Mouse (Mus musculus) midbrain, embryonic 12.5 days (tissue): ENCODE measurements around the gene Thsd1. TPM values are rescaled to one million over a fixed set of nuclear protein-coding genes. Genes with fewer than 3 reads are reported as not detected.
A peak's percentile ranks its signal among the peaks of the same experiment; 100 is the strongest.

ENCODE experiments used
- ATAC-seq: fragments of 200-750 bp; cut with Nextera tagmentation; 2 replicates; pipeline ENCODE4 v1.8.0; 2017; ENCODE audit warnings: low read depth, moderate TSS enrichment, moderate library complexity; ENCODE audit not compliant: low FRiP score
- H3K27ac ChIP-seq: fragments of 300-500 bp; sonication (generic); replicated peaks from 2 replicates; pipeline ENCODE4 v1.5.1; 2016; ENCODE audit warnings: mild to moderate bottlenecking
- H3K27me3 ChIP-seq: fragments of 300-500 bp; sonication (generic); 2 replicates; pipeline ENCODE4 v1.6.1; 2016; ENCODE audit warnings: mild to moderate bottlenecking
- H3K36me3 ChIP-seq: fragments of 300-500 bp; sonication (generic); 2 replicates; pipeline ENCODE4 v1.6.1; 2016
- H3K4me1 ChIP-seq: fragments of 300-500 bp; sonication (generic); 2 replicates; pipeline ENCODE4 v1.6.1; 2016
- H3K4me2 ChIP-seq: fragments of 300-500 bp; sonication (generic); replicated peaks from 2 replicates; pipeline ENCODE4 v1.6.1; 2016; ENCODE audit warnings: mild to moderate bottlenecking, moderate library complexity
- H3K4me3 ChIP-seq: fragments of 300-500 bp; sonication (generic); 2 replicates; pipeline ENCODE4 v1.5.1; 2016; ENCODE audit warnings: mild to moderate bottlenecking
- H3K9ac ChIP-seq: fragments of 300-500 bp; sonication (generic); replicated peaks from 2 replicates; pipeline ENCODE4 v1.6.1; 2016; ENCODE audit warnings: mild to moderate bottlenecking, moderate library complexity
- H3K9me3 ChIP-seq: fragments of 300-500 bp; sonication (generic); 2 replicates; pipeline ENCODE4 v1.6.1; 2016; ENCODE audit warnings: mild to moderate bottlenecking
- WGBS: fragments of 180-500 bp; shearing (Covaris S2); methylation state at CpG from one replicate; pipeline ENCODE4 v1.1.7; 2016; 5-methylcytosine and 5-hydroxymethylcytosine counted together
- polyA plus RNA-seq: library from polyadenylated mRNA; unstranded; fragments of >200 nt; fragmentation: Nextera tagmentation; extraction: Ambion mirVana; gene quantifications from 2 replicates; pipeline ENCODE4 v1.2.1, GENCODE M21; 2016

Thsd1 gene
- polyA plus RNA-seq, 1 experiment from 2014 or later: 9.2 TPM

DNA sequence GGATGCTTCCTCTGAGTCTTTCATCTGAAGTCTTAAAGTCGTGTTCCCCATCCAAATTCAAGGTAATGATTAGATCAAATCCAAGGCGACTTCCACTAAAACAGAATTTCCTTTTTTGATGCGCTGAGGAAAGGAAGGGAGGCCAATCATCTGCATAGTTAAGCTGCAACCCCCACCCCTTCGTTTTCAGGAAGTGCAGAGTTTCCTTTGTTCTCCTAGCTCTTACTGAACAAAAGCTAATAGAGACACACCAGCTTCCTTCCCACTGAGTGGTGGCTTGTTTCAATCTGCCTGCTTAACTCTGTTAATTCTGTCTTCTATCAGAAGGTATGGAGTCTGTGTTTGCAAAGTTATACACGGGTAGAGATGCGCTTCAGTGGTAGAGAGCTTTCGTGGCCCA is 1.5 kb downstream of the Thsd1 start:
- WGBS: 35% methylated on average over 7 of the region's 7 CpGs
- Histone ChIP-seq H3K4me2 (peak overlapping the region; percentile 9; the same call in 1 of the 2 replicates), H3K4me1 (peaks cover 13% of the 10 kb centered on the region), H3K9me3 (no peaks in the 10 kb centered on the region), H3K9ac (no peak overlapping the region), H3K27me3 (peaks cover 29% of the 10 kb centered on the region), H3K4me3 (no peak overlapping the region), H3K27ac (no peak overlapping the region), H3K36me3 (peaks cover 2% of the 10 kb centered on the region; the same call in 1 of the 2 replicates)
- ATAC-seq: no peak

DNA sequence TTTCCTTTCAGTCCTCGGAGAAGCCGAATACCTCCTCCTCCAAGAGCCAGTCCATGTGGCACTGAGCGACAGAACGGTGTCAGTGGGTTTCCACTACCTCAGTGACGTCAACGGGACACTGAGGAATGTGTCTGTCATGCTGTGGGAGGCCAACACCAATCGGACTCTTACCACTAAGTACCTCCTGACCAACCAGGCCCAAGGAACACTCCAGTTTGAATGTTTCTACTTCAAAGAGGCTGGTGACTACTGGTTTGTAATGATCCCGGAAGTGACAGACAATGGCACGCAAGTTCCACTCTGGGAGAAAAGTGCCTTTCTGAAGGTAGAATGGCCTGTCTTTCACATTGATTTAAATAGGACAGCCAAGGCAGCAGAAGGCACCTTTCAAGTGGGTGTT is 15.9 kb downstream of the Thsd1 start:
- Histone ChIP-seq H3K4me1 (no peaks in the 10 kb centered on the region), H3K27me3 (no peaks in the 10 kb centered on the region), H3K9ac (no peak overlapping the region), H3K4me3 (no peak overlapping the region), H3K27ac (no peak overlapping the region), H3K4me2 (no peak overlapping the region), H3K9me3 (no peaks in the 10 kb centered on the region), H3K36me3 (no peaks in the 10 kb centered on the region)
- WGBS: 88% methylated on average over 9 of the region's 9 CpGs
- ATAC-seq: no peak

DNA sequence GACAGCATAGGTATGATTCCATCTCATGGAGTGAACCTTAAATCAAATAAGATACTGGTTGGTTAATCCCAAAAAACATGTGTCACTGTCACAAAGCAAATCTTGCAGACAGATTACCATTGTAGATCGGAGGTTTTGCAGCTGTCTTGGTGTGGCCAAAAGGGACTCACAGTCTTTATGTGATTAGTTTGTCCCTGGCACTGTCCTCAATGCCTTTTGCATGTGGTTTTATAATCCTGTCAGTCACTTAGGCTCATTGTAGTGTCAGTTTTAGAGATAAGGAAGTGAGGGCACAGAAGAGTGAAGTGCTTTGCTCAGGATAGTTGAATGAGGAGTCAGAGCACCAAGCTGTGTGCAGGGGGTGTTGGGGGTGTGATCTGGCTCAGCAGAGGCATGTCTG is 18.6 kb downstream of the Thsd1 start:
- H3K27me3 ChIP-seq: no peaks in the 10 kb centered on the region
- no peak overlapping the region for H3K27ac ChIP-seq
- ATAC-seq: no peak
- no peak overlapping the region for H3K4me3 ChIP-seq
- no peaks in the 10 kb centered on the region for H3K4me1 ChIP-seq
- 79% methylated on average over 1 of the region's 1 CpGs for WGBS
- H3K36me3 ChIP-seq: no peaks in the 10 kb centered on the region
- H3K9ac ChIP-seq: no peak overlapping the region
- H3K4me2 ChIP-seq: no peak overlapping the region
- H3K9me3 ChIP-seq: no peaks in the 10 kb centered on the region

DNA sequence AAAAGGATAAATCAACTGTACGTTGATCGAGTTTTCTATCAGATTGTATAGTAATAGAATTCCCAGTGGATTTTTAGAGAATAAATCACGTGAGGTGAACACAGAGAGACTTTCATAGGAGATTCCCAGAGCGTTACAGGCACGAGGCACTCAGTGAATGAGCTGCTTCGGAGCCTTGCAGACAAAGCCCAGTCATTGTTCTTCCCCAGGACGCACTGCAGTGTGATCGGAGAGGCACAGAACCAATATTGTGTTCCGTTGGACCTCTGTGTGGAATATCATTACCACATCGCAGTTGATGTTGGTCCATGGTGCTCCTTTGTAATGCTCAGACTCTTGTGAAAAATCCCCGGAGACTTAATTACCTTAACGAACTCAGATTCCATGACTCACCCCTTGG is 20.8 kb downstream of the Thsd1 start:
- no peak overlapping the region for H3K9ac ChIP-seq
- H3K9me3 ChIP-seq: no peaks in the 10 kb centered on the region
- WGBS: 78% methylated on average over 12 of the region's 12 CpGs
- no peak overlapping the region for H3K4me2 ChIP-seq
- no peak overlapping the region for H3K27ac ChIP-seq
- no peaks in the 10 kb centered on the region for H3K4me1 ChIP-seq
- no peak for ATAC-seq
- H3K27me3 ChIP-seq: no peaks in the 10 kb centered on the region
- H3K36me3 ChIP-seq: no peaks in the 10 kb centered on the region
- H3K4me3 ChIP-seq: no peak overlapping the region

- no peak for ATAC-seq
- 89% methylated on average over 9 of the region's 9 CpGs for WGBS
Observed at GRCm38 (mm10) chr8:22249080-22249479, 22.0 kb downstream of the Thsd1 start.

GRCm38 (mm10) chr8:22258946-22259450 is 31.9 kb downstream of the Thsd1 start:
- 87% methylated on average over 18 of the region's 18 CpGs for WGBS
- Histone ChIP-seq H3K4me3 (no peak overlapping the region), H3K4me2 (no peak overlapping the region), H3K9ac (no peak overlapping the region), H3K9me3 (0 out of 2 replicates have a peak, but pooled peaks cover 4% of the 10 kb centered on the region), H3K27me3 (no peaks in the 10 kb centered on the region; the same call in 1 of the 2 replicates), H3K27ac (no peak overlapping the region), H3K4me1 (no peaks in the 10 kb centered on the region), H3K36me3 (no peaks in the 10 kb centered on the region)
- no peak for ATAC-seq

More at GRCm38 (mm10) chr8:22249080-22249479, 22.0 kb downstream of the Thsd1 start:
- Histone ChIP-seq H3K4me3 (no peak overlapping the region), H3K9me3 (no peaks in the 10 kb centered on the region), H3K36me3 (no peaks in the 10 kb centered on the region), H3K9ac (no peak overlapping the region), H3K27me3 (no peaks in the 10 kb centered on the region), H3K27ac (no peak overlapping the region), H3K4me1 (no peaks in the 10 kb centered on the region), H3K4me2 (no peak overlapping the region)

DNA sequence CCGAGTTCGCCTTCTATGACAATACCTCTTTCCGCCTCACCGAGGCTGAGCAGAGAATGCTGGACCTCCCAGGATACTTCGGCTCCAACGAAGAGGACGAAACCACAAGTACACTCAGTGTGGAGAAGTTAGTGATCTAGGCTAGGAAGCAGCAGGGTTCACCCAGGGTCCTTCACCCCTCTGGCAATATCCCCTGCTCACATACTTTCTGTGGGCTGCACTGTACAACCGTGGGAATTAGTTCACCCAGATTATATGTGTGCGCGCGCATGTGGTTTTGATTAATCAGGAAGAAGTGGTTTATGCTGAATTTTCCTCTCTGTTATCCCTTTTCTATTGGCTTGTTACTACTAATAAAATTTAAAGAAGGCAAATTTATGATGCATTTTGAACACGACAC is 32.4 kb downstream of the Thsd1 start:
- Histone ChIP-seq H3K4me3 (no peak overlapping the region), H3K4me2 (no peak overlapping the region), H3K9me3 (0 out of 2 replicates have a peak, but pooled peaks cover 4% of the 10 kb centered on the region), H3K27me3 (no peaks in the 10 kb centered on the region; the same call in 1 of the 2 replicates), H3K9ac (no peak overlapping the region), H3K27ac (no peak overlapping the region), H3K36me3 (no peaks in the 10 kb centered on the region), H3K4me1 (no peaks in the 10 kb centered on the region)
- no peak for ATAC-seq
- WGBS: 65% methylated on average over 12 of the region's 12 CpGs

DNA sequence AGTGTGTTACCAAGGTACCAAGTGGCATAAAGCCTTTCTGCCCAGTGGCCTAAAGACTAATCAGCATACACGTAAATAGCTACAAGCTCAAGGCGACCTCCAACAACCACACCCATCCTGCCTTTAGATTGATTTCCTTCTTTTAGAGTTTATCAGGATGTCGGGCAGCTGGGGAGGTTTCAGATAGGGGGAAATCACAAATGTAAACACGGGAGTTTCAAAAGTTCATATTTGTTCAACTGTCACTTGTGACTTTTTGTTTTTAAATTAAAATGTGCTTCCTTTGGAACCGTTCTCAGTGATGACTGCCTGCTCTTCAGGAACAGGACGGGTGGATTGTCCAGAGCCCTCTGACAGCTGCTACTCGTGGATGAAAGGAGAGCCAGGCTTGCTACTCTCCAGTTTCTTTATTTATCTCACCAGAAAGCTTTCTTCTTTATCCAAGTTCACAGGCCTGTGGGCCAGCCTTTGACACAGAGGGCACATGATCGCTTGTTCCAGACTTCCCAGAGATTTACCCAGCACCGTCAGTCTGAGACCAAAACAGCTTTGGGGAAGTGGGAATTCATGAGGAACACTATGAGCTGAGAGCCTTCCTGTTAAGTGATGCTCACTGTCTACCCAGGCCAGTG is 33.1 kb downstream of the Thsd1 start:
- Histone ChIP-seq H3K9ac (no peak overlapping the region), H3K27me3 (no peaks in the 10 kb centered on the region; the same call in 1 of the 2 replicates), H3K27ac (no peak overlapping the region), H3K36me3 (no peaks in the 10 kb centered on the region), H3K4me3 (no peak overlapping the region), H3K9me3 (0 out of 2 replicates have a peak, but pooled peaks cover 4% of the 10 kb centered on the region), H3K4me2 (no peak overlapping the region), H3K4me1 (no peaks in the 10 kb centered on the region)
- WGBS: 52% methylated on average over 9 of the region's 9 CpGs
- ATAC-seq: no peak

GRCm38 (mm10) chr8:22262267-22262666 is 35.2 kb downstream of the Thsd1 start:
- no peak overlapping the region for H3K4me3 ChIP-seq
- no peak overlapping the region for H3K4me2 ChIP-seq
- WGBS: 86% methylated on average over 3 of the region's 3 CpGs
- 0 out of 2 replicates have a peak, but pooled peaks cover 4% of the 10 kb centered on the region for H3K9me3 ChIP-seq
- H3K27me3 ChIP-seq: no peaks in the 10 kb centered on the region; the same call in 1 of the 2 replicates
- no peak overlapping the region for H3K27ac ChIP-seq
- H3K9ac ChIP-seq: no peak overlapping the region
- H3K4me1 ChIP-seq: no peaks in the 10 kb centered on the region
- H3K36me3 ChIP-seq: no peaks in the 10 kb centered on the region
- ATAC-seq: no peak

DNA sequence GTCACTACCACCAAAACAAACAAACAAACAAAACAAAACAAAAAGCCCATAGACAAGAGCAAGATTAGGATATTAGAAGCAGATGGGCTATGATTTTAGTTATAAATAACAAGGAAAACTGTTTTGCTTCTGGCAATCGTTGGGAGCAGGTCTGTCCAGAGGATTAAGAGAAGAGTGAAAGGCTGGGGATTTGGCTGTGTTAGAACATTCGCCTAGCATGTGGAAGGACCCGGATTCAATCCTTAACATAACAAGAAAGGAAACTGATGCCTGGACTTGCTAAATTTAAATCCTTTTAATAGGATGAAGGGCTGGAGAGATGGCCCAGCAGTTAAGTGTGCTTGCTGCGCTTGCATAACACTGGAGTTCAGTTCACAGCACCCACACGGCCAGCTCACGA is 37.2 kb downstream of the Thsd1 start:
- Histone ChIP-seq H3K4me1 (no peaks in the 10 kb centered on the region), H3K27me3 (no peaks in the 10 kb centered on the region), H3K9me3 (no peaks in the 10 kb centered on the region), H3K4me2 (no peak overlapping the region), H3K36me3 (no peaks in the 10 kb centered on the region), H3K27ac (no peak overlapping the region), H3K4me3 (no peak overlapping the region), H3K9ac (no peak overlapping the region)
- WGBS: 69% methylated on average over 6 of the region's 6 CpGs
- no peak for ATAC-seq

DNA sequence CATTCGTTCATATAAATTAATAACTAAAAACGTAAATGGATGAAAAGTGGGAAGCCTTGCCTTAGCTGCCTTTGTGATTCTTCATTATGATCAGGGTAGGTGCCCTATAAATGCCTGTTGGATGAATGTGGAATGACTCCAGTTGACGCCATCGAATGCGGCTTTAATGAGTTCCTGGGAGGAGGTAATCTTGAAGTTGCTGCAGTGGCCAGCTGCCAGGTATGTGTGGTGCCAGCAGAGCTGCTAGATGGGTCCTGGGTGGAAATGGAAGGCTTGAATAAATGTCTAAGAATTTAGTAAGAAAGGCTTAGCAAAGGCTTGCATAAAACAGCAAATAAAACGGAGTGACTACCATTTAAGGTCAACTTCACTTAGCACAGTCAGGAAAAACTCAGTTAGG is 37.7 kb downstream of the Thsd1 start:
- ATAC-seq: no peak
- no peak overlapping the region for H3K9ac ChIP-seq
- no peak overlapping the region for H3K27ac ChIP-seq
- no peaks in the 10 kb centered on the region for H3K27me3 ChIP-seq
- H3K4me2 ChIP-seq: no peak overlapping the region
- 88% methylated on average over 6 of the region's 6 CpGs for WGBS
- H3K36me3 ChIP-seq: no peaks in the 10 kb centered on the region
- no peaks in the 10 kb centered on the region for H3K9me3 ChIP-seq
- H3K4me3 ChIP-seq: no peak overlapping the region
- H3K4me1 ChIP-seq: no peaks in the 10 kb centered on the region

GRCm38 (mm10) chr8:22265194-22265593 is 38.1 kb downstream of the Thsd1 start:
- Histone ChIP-seq H3K4me2 (no peak overlapping the region), H3K9me3 (no peaks in the 10 kb centered on the region), H3K27me3 (no peaks in the 10 kb centered on the region), H3K27ac (no peak overlapping the region), H3K4me3 (no peak overlapping the region), H3K4me1 (no peaks in the 10 kb centered on the region), H3K36me3 (no peaks in the 10 kb centered on the region), H3K9ac (0 out of 2 replicates have a peak overlapping the region, but pooled peaks have one; percentile 6)
- ATAC-seq: no peak
- WGBS: 89% methylated on average over 1 of the region's 1 CpGs
